Mouse (Mus musculus) kidney, postnatal 25 days (tissue): Measurements from ENCODE around the gene Mid2.
A peak's percentile ranks its signal among the peaks of the same experiment; 100 is the strongest.
"Not testable (repeated sequence)": the region's sequence is repeated elsewhere in the genome, so short reads cannot be mapped to it uniquely, and the experiment has no call there.

ENCODE experiments used
- DNase-seq, 2 experiments: peaks; one replicate each; pipeline ENCODE4 v3.0.0; 2021; ENCODE audit warnings: mixed read lengths in 2 of 2

Gene Mid2

DNA sequence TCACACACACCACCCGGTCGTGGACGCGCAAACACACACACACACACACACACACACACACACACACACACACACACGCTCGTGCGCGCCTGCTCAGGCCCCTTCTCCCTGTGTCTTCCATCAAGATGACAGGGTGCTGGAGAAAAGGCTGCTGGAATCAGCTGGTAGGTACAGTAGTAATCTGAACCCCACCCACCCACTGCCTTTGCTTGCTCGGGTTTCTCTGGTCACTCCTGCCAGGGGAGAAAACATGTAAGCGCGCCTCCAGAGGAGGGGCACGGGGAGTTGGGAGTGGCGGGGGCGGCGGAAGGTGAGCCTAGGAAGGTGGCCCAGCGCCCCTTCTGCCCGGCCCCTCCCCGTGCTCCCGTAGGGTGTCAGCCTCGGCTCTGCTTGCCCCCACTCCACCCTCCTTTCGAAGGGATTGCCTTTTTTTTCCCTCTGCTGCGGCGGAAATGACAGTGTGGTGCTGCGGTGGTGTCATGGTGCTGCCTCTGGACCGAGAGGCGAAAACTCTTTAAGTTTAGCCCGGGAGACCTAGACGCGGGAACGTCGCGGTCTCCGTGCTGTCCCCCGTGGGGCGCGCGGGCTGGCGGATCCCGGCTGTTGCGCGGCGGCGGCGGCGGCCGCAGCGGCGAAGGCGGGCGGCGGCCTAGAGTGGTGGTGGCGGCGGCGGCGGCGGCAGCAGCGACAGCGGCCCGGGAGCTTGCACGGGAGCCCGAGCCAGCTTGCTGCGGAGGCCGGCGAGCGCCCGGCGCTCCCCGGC, at the start of gene Mid2:
Gene Mid2, plus strand, starts transcription at position 121 of the 763 bp plus-strand sequence.
- DNase-seq, result peak; percentile 31 to 63

DNA sequence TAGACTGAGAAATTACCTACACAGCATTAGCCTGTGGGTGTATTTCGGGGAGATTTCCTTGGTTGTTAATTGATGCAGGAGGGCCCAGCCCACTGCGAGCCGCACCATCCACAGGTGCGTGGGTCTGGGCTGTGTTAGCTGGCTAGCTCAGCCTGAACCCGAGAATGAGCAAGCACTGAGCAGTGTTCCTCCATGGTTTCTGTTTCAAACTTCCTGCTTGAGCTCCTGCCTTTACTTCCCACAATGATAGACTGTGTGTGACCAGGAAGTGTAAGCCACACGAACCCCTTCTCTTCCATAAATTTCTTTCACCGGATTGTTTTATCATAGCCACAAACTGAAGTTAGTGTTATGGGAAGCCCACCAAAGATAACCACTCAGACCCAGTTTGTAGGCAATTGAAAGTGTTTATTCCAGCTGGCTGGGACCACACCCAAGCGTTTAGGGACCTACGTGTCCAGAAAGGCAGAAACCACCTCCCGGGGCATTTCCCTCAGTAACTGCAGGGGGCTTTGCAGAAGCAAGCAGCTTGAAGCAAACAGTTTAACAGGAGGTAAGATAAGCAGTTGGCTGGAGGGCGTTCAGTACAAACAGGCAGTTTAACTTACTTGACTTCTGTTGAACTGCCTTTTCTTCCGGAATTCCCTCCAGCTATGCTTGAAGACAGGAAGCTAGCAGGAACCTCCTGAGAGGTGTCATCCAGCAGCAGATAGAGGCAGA, 39.4 kb upstream of the Mid2 start:
- no peak for DNase-seq

DNA sequence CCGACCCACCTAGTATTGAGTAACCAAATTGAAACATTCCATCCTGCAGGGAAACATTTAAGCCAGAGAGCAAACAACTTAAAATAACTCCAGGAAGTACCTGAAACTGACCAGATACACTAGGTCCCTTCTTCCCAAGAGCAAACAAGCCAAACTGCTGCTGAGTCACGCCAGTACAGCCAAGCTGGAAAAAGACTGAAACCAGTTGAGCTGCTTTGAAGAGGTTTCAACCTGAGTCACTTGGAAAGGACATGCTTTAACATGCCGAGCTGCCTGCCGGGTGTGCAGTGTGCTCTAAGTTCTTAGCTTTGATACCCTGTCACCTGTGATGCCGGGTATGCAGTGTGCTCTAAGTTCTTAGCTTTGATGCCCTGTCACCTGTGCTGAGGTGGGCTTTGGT, 26.4 kb upstream of the Mid2 start:
- no peak for DNase-seq

- no peak for DNase-seq
Observed at GRCm38 (mm10) chrX:140639592-140639991, 24.8 kb upstream of the Mid2 start.

DNA sequence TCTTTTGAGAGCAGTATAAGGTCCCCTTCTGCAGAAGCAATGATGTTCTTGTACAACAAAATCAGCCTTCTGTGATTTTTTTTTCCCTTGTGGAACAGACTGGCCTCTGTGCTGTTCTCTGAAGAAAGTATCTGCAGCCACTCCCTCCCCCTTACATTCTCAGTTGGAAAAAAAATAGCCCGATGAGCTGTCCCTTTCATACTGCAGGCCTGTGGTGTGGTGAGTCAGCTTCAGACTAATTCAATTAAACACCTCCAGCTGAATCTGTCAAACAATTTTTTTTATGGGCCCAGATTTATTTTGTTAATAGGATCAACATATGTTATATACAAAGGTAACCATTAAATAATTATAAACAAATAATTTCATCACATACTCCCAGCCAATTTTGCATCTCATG, 3.7 kb upstream of the Mid2 start:
- DNase-seq, result no peak

- DNase-seq, result no peak
Observed at GRCm38 (mm10) chrX:140663516-140663915, 883 bp upstream of the Mid2 start.

GRCm38 (mm10) chrX:140665242-140665810, 927 bp downstream of the Mid2 start:
- DNase-seq, result peak; percentile 39 to 65

- no peak for DNase-seq
Observed at GRCm38 (mm10) chrX:140675444-140675843, 11.0 kb downstream of the Mid2 start.

- DNase-seq, result no peak
Observed at GRCm38 (mm10) chrX:140688335-140688734, 23.9 kb downstream of the Mid2 start.

- DNase-seq, result not testable (repeated sequence)
Observed at GRCm38 (mm10) chrX:140697872-140698463, 33.6 kb downstream of the Mid2 start.

- no peak for DNase-seq
Observed at GRCm38 (mm10) chrX:140703224-140703623, 38.8 kb downstream of the Mid2 start.

DNA sequence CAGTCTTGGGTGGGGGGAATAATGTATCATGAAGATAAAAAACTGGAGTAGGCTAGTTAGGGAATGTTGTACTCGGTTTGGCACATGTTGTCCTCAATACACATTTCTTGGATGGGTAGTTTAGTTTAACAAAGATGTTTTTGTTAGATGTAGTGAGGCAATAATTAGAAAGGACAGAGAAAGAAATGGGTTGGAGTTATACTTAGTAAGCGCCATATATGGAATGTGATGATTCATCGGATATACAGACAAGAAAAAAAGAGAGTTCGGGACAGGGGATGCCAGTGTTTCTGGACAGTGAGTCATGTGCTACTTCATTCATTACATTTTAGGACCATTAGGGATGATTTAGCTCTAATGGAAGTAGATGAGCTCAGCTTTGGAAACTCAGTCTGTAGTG, 41.7 kb downstream of the Mid2 start:
- DNase-seq, result no peak

- peak in 1 of 2 experiments; percentile 69 for DNase-seq
Observed at GRCm38 (mm10) chrX:140722400-140722799, 58.0 kb downstream of the Mid2 start.

- no peak for DNase-seq
Observed at GRCm38 (mm10) chrX:140738986-140739385, 74.6 kb downstream of the Mid2 start.

- no peak for DNase-seq
Observed at GRCm38 (mm10) chrX:140743213-140743612, 78.8 kb downstream of the Mid2 start.

DNA sequence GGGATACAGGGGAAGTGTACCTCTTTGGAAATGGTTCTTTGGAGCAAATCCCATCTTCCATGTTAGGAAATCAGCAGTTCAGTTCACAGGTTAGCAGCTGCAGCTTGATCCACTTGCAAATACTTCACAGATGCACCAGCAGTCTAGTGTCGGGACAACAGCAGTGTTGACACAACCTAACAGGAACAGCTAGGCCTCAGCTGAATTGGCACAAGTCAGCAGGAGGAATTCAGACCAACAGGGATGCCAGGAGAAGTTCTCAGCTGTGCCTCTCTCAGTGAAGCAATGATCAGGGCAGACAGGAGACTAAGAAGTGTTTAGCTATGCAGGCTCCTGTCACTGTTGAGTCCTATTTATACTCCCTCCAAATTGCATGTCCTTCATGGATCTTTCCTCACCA, 105.4 kb downstream of the Mid2 start:
- no peak for DNase-seq

DNA sequence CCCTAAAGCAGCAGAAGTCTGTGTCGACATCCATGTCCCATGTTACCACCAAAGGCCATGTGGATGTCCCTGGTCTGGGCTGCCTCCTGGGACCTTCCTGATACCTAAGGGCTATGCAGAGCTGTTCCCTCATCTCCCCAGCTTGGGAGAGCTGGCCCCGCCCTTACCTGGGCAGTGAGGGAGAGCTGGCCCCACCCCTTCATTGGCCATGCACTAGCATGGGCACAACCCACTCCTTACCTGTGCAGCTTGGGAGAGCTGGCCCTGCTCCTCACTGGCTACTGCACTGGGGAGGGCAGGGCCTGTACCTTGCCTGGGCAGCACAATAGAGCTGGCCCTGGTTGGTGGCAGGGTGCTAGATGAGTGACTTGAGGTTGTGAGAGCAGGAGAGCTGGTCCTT, 140.9 kb downstream of the Mid2 start:
- DNase-seq, result no peak

GRCm38 (mm10) chrX:140813312-140814006, 149.1 kb downstream of the Mid2 start, which contains the start of gene Tex13b:
TSS of gene Tex13b (minus strand) at chrX:140813433.
- DNase-seq, result no peak
